Mouse (Mus musculus) left cerebral cortex, adult 11 months (tissue): Measurements from ENCODE around the gene Scaf8.
"Not testable (repeated sequence)": the region's sequence is repeated elsewhere in the genome, so short reads cannot be mapped to it uniquely, and the experiment has no call there.

Experiments used
- DNase-seq: peaks from one replicate; pipeline ENCODE4 v3.0.0; 2022; ENCODE audit warnings: low spot score

Gene Scaf8

GRCm38 (mm10) chr17:3114720-3115379 lies at the start of gene Scaf8:
Scaf8 (plus strand) TSS chr17:3114972.
- DNase-seq, result peak; percentile 83

DNA sequence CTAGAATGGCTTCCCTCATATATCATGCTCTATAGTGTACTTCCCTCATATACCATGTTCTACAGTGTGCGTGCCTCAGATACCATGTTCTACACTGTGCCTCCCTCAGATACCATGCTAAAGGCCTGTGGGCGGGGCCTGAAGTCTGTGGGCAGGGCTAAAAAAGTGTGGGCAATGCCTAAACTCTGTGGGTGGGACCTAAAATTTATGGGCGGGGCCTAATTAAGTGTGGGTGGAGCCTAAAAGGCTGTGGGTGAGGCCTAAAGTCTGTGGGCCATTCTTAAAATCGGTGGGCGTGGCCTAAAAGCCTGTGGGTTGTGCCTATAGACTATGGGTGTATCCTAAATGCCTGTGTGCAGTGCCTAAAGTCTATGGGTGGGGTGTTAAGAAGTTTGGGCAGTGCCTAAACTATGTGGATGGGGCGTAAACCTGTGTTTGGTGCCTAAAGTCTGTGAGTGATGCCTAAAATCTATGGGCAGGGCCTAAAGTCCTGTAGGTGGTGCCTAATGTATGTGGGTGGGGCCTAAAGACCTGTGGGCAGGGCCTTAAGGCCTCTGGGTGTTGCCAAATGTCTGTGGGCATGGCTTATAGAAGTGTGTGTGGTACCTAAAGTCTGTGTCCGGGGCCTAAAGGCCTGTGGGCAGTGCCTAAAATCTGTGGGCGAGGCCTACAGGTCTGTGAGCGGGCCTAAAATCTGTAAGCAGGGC lies 39.5 kb upstream of the Scaf8 start:
- DNase-seq, result no peak

- DNase-seq, result no peak
Measured at GRCm38 (mm10) chr17:3075873-3076245, 38.9 kb upstream of the Scaf8 start.

DNA sequence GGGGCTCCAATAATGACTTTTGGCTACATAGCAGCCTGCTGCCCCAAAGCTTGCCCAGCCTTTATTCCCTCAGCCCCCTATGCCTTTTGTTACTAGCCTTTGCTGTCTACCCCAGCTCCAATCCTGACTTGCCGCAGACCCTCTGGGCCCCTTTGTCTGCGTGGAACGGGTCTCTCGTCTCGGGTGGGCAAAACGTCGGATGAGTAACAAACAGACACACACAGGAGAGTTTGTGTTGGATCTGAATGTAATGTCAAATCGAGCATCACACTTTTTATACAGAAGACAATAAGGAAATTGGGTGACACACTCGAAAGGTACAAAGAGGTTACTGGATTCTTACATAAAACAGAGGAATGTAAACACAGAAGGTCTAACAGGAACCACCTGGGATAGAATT lies 36.8 kb upstream of the Scaf8 start:
- not testable (repeated sequence) for DNase-seq

DNA sequence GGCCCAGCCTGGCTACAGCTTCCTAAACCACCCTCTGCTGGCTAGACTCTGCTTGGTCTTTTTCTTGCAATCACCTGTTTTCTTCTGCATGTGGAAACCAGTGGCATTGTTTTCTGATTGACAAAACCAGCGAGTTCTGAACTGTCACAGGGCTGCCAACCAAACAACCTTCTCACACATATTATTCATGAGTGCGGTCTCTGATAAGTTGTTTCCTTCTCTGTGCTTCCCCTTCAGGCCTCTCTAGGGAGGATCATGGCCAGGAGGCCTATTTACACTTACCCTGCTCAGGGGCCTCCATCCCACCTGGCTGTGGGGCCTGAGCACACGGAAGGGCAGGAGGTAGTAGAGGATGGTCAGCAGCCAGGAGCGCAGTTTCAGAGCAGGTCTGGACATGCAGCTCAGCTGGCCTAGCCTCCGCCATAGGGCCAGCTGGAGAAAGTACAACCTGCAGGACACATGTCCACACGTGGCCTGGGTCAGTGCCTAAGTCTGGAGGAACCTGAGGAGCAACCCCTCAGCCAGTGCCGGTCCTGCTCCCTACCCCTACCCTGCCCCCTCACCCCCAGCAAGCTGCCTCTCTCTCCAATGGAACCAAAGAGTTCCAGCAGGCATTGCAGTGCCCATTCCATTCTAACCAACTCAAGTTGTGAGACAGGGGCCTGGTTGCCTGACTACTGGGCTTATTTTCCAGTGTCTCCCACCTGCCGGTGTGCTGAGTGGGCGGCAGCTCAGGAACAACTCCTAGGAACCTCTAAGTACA lies 34.0 kb upstream of the Scaf8 start:
- DNase-seq, result not testable (repeated sequence)

DNA sequence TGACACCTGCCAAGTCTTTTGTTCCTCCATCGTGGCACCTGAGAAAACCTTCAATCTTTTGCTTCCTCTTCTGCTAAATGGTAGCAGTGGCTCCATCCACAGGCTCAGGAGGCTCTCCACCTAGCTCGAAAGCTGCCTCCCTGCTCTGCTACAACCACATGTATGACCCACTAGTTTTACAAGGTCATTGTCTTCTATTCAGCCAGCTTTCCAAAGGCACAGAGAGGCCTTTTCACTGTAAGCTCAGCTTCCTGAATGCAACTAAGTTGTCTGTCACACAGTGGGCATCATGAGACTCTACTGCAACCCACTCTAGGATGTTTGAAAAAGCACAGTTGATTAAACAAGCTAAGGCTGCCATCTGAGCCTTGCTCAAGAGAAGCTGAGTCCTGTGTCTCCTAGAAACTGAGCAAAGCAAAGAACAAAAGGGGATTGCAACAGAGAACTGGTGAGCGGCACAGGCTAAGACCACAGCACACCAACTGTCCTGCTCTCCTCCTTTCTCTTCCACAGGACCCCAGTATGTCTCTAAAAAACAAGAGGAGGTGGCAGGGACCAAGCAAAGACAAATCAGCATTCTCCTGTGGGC lies 33.2 kb upstream of the Scaf8 start:
- DNase-seq, result peak; percentile 96

DNA sequence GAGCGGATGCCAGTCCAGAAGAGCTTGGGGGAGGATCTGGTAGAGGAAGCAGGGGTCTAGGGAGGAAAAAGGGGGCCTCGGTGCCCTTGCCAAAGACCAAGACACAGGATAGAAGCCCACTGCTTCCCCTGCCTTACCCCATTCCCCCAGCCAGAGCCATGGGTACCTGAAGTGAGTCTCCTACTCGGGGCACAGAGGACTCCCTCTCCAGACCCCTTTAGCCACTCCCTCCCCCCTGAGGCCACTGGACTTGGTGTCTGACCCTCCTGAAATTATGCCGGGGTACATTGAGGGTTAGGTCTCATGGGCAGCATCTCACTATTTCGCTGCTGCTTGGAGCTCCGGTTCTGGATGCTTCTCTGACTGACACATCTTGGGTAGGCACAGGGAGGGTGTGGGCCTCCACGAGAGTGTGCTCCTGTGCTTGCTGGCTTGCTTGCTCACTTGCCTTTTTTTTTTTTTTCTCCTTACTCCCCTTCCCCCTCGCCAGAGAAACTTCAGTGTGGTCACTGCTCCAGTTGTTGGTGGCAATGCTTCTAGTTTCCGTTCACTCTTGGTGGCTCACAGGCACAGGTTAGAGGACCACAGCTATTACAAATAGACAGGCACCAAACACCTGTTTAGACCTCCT lies 32.5 kb upstream of the Scaf8 start:
- DNase-seq, result peak; percentile 51

- DNase-seq, result peak; percentile 53
Measured at GRCm38 (mm10) chr17:3082756-3083749, 31.7 kb upstream of the Scaf8 start.

- peak; percentile 89 for DNase-seq
Measured at GRCm38 (mm10) chr17:3083886-3084550, 30.8 kb upstream of the Scaf8 start.

DNA sequence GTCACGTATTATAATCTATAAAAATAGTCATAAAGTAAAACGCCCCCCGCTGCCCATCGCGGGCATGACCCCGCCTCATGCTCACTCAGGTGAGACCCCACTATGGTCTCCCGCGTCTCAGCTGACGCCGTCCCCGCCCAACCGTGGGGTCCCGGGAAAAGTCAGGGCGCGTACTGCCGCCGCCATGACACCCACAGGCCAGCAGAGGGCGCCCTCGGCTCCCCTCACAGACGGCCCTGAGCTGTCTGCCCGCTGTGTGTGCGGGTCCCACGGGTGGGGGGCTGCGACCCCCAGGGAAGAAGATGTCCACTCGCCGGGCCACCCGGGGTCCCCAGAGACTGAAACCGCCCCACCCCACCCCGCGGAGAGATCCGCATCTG lies 30.2 kb upstream of the Scaf8 start:
- peak; percentile 76 for DNase-seq

DNA sequence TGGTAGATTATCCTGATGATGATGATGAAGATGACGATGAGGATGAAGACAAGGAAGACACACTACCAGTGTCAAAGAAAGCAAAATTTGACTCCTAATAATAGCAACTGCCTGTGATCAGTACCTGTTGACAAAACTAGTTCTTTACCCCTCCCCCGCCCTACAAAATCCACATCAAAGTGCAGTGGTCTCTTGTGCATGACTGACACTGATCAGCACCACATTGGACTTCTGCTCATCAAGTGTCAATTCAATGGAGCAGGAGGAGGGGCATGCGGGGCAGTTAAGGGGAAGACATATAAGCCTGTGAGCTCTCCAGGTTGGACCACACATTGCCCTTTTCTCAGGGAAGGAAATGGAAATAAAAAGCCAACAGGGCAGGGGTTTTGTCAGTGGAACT lies 29.6 kb upstream of the Scaf8 start:
- DNase-seq, result no peak

GRCm38 (mm10) chr17:3092682-3093081 lies 22.1 kb upstream of the Scaf8 start:
- no peak for DNase-seq

- not testable (repeated sequence) for DNase-seq
Measured at GRCm38 (mm10) chr17:3099273-3099672, 15.5 kb upstream of the Scaf8 start.

- no peak for DNase-seq
Measured at GRCm38 (mm10) chr17:3102336-3103165, 12.2 kb upstream of the Scaf8 start.

DNA sequence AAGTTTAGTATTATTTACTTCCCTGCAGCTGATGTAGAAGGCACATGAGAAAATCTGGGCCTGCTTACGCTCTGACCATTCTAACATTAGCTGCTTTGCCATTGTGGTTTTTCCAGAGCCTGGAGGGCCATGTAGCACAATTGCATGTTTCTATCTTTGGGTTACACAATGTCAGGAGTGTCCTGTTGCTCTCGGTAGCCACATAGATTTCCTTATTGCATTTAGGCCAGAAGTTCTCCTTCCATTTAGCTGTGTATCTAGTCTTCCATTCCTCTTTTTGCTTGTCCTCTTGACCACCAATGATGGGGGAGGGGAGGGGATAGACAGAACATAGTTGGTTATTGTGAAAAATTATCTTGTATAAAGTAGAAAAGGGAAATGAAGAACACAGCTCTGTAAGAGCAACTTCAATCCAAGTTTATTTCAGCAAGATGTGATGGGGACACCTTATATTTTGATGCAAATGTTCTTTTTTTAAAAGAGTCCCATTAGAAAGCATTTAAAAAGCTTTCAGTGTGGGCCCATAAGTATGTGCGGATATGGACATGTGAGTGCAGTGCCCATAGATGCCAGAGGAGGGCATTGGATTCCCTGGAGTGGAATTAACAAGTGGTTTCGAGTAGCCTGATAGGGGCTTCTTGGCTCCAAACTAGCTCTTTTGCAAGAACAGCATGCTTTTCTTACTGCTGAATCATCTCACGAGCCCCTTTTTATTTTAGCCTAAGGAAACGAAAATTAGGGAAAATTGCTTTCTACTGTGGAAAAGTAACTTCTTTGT lies 10.4 kb upstream of the Scaf8 start:
- no peak for DNase-seq

DNA sequence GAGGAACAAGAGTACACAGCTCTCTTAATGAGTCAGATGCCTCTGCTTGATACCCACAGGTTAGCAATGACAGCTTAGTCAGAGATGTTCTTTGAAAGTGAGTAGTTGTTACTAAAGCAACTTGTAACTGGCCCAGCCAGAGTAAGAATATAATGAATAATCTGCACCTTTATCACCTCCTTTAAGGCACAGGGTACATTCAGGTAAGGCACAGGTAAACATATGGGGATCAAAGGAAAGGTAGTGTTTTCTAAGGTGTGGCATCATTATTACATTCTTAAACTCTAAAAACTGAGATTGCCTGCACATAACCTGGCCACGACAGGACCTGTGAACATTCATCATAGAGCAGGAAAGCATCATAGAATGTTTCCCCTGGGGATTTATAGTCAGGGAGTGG lies 9.8 kb upstream of the Scaf8 start:
- DNase-seq, result no peak

GRCm38 (mm10) chr17:3113737-3114357 lies 925 bp upstream of the Scaf8 start:
- peak; percentile 17 for DNase-seq

DNA sequence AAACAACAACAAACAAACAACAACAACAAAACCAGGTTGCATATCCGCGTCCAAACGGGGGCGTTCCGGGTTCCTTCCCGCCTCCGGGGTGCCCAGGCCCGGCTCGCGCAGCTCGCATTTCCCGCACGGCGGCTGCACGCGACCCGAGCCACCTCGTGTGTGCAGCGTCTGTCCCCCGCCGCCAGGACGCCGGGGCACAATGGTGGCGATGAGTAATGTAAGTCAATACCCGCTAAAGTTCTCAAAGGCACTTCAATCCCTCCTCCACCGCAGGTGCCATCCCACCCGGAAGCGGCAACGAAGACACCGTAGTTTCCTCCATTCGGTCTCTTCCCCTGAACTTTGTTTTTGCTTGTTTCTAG lies 433 bp upstream of the Scaf8 start:
- DNase-seq, result no peak
